Mouse (Mus musculus): Measurements from ENCODE around the gene Agl. TPM values are rescaled to one million over a fixed set of nuclear protein-coding genes. Genes with fewer than 3 reads are reported as not detected.
A peak's percentile ranks its signal among the peaks of the same experiment; 100 is the strongest.
"Not testable (repeated sequence)": the region's sequence is repeated elsewhere in the genome, so short reads cannot be mapped to it uniquely, and the experiment has no call there.

Gene Agl
- polyA plus RNA-seq, 1 experiment, result 1.9 TPM

DNA sequence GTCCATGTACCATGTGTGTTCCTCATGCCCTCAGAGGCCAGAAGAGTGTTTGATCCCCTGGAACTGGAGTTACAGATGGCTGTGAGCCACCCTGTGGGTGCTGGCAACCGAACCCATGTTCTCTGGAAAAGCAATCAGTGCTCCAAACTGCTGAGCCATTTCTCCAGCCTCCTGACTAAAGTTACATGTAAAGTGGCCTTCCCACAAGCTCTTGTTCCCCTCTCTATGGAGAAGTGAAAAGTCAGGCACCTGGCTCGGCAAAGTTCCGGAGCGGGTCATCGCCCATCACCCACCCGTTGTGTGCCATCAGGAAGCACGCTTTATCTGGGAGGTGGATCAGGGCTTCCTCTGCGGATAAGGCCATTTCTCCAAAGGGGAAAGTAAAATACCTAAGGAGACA lies 23.2 kb downstream of the Agl start:
- WGBS, result 93% methylated on average over 8 of the region's 8 CpGs
- Histone ChIP-seq H3K36me3 (ENCODE audit: control insufficient read depth, insufficient read depth, low read length) (peaks cover 30% of the 10 kb centered on the region), H3K4me3 (ENCODE audit: low read depth, low read length) (no peak overlapping the region), H3K4me1 (ENCODE audit: control insufficient read depth, insufficient read depth, insufficient read length, low read length) (no peaks in the 10 kb centered on the region), H3K27me3 (ENCODE audit: control insufficient read depth, insufficient read depth, low read length) (no peaks in the 10 kb centered on the region), H3K27ac (ENCODE audit: insufficient read depth, low read depth, low read length) (no peak overlapping the region)
- TF ChIP-seq POLR2A (IDR thresholded peaks at IDR 0.05; ENCODE audit: low read depth, low read length) (no peak), CTCF (IDR thresholded peaks at IDR 0.05; ENCODE audit: extremely low read depth, insufficient read length, insufficient replicate concordance, low read depth, low read length) (no peak)

GRCm38 (mm10) chr3:116784290-116784689 lies 23.7 kb downstream of the Agl start:
- Histone ChIP-seq H3K27me3 (ENCODE audit: control insufficient read depth, insufficient read depth, low read length) (no peaks in the 10 kb centered on the region), H3K4me3 (ENCODE audit: low read depth, low read length) (no peak overlapping the region), H3K36me3 (ENCODE audit: control insufficient read depth, insufficient read depth, low read length) (peaks cover 30% of the 10 kb centered on the region), H3K27ac (ENCODE audit: insufficient read depth, low read depth, low read length) (no peak overlapping the region), H3K4me1 (ENCODE audit: control insufficient read depth, insufficient read depth, insufficient read length, low read length) (no peaks in the 10 kb centered on the region)
- WGBS, result 34% methylated on average over 12 of the region's 12 CpGs
- no peak for TF ChIP-seq POLR2A (IDR thresholded peaks at IDR 0.05; ENCODE audit: low read depth, low read length)
- no peak for TF ChIP-seq CTCF (IDR thresholded peaks at IDR 0.05; ENCODE audit: extremely low read depth, insufficient read length, insufficient replicate concordance, low read depth, low read length)

- Histone ChIP-seq H3K36me3 (ENCODE audit: control insufficient read depth, insufficient read depth, low read length) (peaks cover 24% of the 10 kb centered on the region), H3K27ac (ENCODE audit: insufficient read depth, low read depth, low read length) (no peak overlapping the region), H3K4me3 (ENCODE audit: low read depth, low read length) (no peak overlapping the region), H3K27me3 (ENCODE audit: control insufficient read depth, insufficient read depth, low read length) (no peaks in the 10 kb centered on the region), H3K4me1 (ENCODE audit: control insufficient read depth, insufficient read depth, insufficient read length, low read length) (no peaks in the 10 kb centered on the region)
- no peak for TF ChIP-seq CTCF (IDR thresholded peaks at IDR 0.05; ENCODE audit: extremely low read depth, insufficient read length, insufficient replicate concordance, low read depth, low read length)
- no peak for TF ChIP-seq POLR2A (IDR thresholded peaks at IDR 0.05; ENCODE audit: low read depth, low read length)
- 73% methylated on average over 2 of the region's 2 CpGs for WGBS
These were observed 31.0 kb downstream of the Agl start for GRCm38 (mm10) chr3:116776961-116777360.

DNA sequence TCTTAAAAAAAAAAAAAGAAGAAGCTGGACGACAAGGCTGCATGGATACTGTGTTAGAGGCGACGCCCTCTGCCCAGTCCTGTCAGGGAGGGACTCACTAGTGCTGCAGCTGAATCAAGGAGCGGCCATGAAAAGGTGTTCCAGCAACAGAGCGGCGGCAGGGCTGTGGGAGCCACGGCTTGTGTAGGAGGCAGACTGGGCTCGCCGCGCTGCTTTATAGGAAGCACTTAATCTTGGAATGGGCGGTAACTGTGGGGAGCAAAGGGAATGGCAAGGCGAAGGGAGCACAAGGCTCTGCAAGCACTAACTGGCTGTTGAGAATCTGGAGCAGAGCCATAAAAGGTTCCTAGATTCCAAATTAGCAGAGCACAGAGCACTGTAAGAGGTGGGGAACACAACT lies 34.1 kb downstream of the Agl start:
- H3K4me1 ChIP-seq (ENCODE audit: control insufficient read depth, insufficient read depth, insufficient read length, low read length), result no peaks in the 10 kb centered on the region
- no peaks in the 10 kb centered on the region for H3K27me3 ChIP-seq (ENCODE audit: control insufficient read depth, insufficient read depth, low read length)
- H3K4me3 ChIP-seq (ENCODE audit: low read depth, low read length), result no peak overlapping the region
- 87% methylated on average over 12 of the region's 12 CpGs for WGBS
- TF ChIP-seq POLR2A (IDR thresholded peaks at IDR 0.05; ENCODE audit: low read depth, low read length) (no peak), CTCF (IDR thresholded peaks at IDR 0.05; ENCODE audit: extremely low read depth, insufficient read length, insufficient replicate concordance, low read depth, low read length) (no peak)
- no peak overlapping the region for H3K27ac ChIP-seq (ENCODE audit: insufficient read depth, low read depth, low read length)
- H3K36me3 ChIP-seq (ENCODE audit: control insufficient read depth, insufficient read depth, low read length), result peaks cover 32% of the 10 kb centered on the region

GRCm38 (mm10) chr3:116771597-116771996 lies 36.4 kb downstream of the Agl start:
- Histone ChIP-seq H3K4me3 (ENCODE audit: low read depth, low read length) (no peak overlapping the region), H3K27ac (ENCODE audit: insufficient read depth, low read depth, low read length) (no peak overlapping the region), H3K27me3 (ENCODE audit: control insufficient read depth, insufficient read depth, low read length) (no peaks in the 10 kb centered on the region), H3K4me1 (ENCODE audit: control insufficient read depth, insufficient read depth, insufficient read length, low read length) (no peaks in the 10 kb centered on the region), H3K36me3 (ENCODE audit: control insufficient read depth, insufficient read depth, low read length) (peaks cover 27% of the 10 kb centered on the region)
- 89% methylated on average over 2 of the region's 2 CpGs for WGBS
- TF ChIP-seq POLR2A (IDR thresholded peaks at IDR 0.05; ENCODE audit: low read depth, low read length) (no peak), CTCF (IDR thresholded peaks at IDR 0.05; ENCODE audit: extremely low read depth, insufficient read length, insufficient replicate concordance, low read depth, low read length) (no peak)

- H3K4me3 ChIP-seq (ENCODE audit: low read depth, low read length); H3K27me3 ChIP-seq (ENCODE audit: control insufficient read depth, insufficient read depth, low read length); H3K27ac ChIP-seq (ENCODE audit: insufficient read depth, low read depth, low read length); H3K4me1 ChIP-seq (ENCODE audit: control insufficient read depth, insufficient read depth, insufficient read length, low read length): not testable (repeated sequence)
- H3K36me3 ChIP-seq (ENCODE audit: control insufficient read depth, insufficient read depth, low read length), result peaks cover 20% of the 10 kb centered on the region
- 88% methylated on average over 7 of the region's 7 CpGs for WGBS
- TF ChIP-seq CTCF (IDR thresholded peaks at IDR 0.05; ENCODE audit: extremely low read depth, insufficient read length, insufficient replicate concordance, low read depth, low read length), result peak; percentile 43; the same call in 1 of the 2 replicates
These were observed 41.0 kb downstream of the Agl start for GRCm38 (mm10) chr3:116766963-116767362.

- Histone ChIP-seq H3K4me3 (ENCODE audit: low read depth, low read length) (no peak overlapping the region), H3K27me3 (ENCODE audit: control insufficient read depth, insufficient read depth, low read length) (no peaks in the 10 kb centered on the region), H3K27ac (ENCODE audit: insufficient read depth, low read depth, low read length) (no peak overlapping the region), H3K36me3 (ENCODE audit: control insufficient read depth, insufficient read depth, low read length) (peaks cover 10% of the 10 kb centered on the region), H3K4me1 (ENCODE audit: control insufficient read depth, insufficient read depth, insufficient read length, low read length) (no peaks in the 10 kb centered on the region)
- WGBS, result 79% methylated on average over 8 of the region's 8 CpGs
- no peak for TF ChIP-seq POLR2A (IDR thresholded peaks at IDR 0.05; ENCODE audit: low read depth, low read length)
- no peak for TF ChIP-seq CTCF (IDR thresholded peaks at IDR 0.05; ENCODE audit: extremely low read depth, insufficient read length, insufficient replicate concordance, low read depth, low read length)
These were observed 55.1 kb downstream of the Agl start for GRCm38 (mm10) chr3:116752818-116753217.

Data from small intestine, adult 2 months (tissue).